Mouse (Mus musculus): ENCODE results near the gene 5530401A14Rik. TPM values are rescaled to one million over a fixed set of nuclear protein-coding genes. Genes with fewer than 3 reads are reported as not detected.

5530401A14Rik gene
- polyA plus RNA-seq, 1 experiment from 2014 or later: not detected

- Histone ChIP-seq H3K4me2 (no peak overlapping the region), H3K4me3 (no peak overlapping the region), H3K4me1 (replicated peaks) (no peaks in the 10 kb centered on the region), H3K27me3 (no peaks in the 10 kb centered on the region), H3K36me3 (no peaks in the 10 kb centered on the region), H3K27ac (no peak overlapping the region), H3K9ac (no peak overlapping the region), H3K9me3 (replicated peaks) (no peaks in the 10 kb centered on the region)
- no peak for ATAC-seq (replicated peaks; ENCODE audit: insufficient number of reproducible peaks, insufficient read depth, low FRiP score, low read depth)
- WGBS: 30% methylated on average over 9 of the region's 9 CpGs
Measured at GRCm38 (mm10) chr11:81871506-81872213, 11.2 kb downstream of the 5530401A14Rik start.

DNA sequence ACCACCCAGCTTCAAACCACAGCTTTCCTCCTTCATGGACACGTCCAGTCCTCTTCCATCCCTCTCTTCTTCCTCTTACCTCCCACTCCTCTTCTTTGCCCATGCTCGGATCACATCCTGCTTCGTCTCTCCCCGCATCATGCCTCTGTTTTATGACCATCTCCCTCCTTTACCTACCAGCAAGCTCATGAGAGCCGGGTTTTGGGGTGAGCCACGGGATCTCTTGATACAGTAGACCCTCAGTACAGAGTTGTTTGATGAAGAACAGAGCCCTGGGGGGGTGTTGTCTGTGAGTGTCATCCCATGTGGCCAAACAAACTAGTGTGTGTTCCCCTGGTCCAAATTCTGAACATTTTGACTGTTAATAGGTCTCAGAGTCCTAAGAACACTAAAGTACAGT, 36.0 kb downstream of the 5530401A14Rik start:
- 77% methylated on average over 6 of the region's 6 CpGs for WGBS
- H3K4me1 ChIP-seq (replicated peaks): no peaks in the 10 kb centered on the region
- H3K9ac ChIP-seq: no peak overlapping the region
- H3K27me3 ChIP-seq: no peaks in the 10 kb centered on the region; the same call in 1 of the 2 replicates
- H3K36me3 ChIP-seq: no peaks in the 10 kb centered on the region
- H3K4me2 ChIP-seq: no peak overlapping the region
- H3K27ac ChIP-seq: no peak overlapping the region
- H3K4me3 ChIP-seq: no peak overlapping the region
- no peak for ATAC-seq (replicated peaks; ENCODE audit: insufficient number of reproducible peaks, insufficient read depth, low FRiP score, low read depth)
- H3K9me3 ChIP-seq (replicated peaks): no peaks in the 10 kb centered on the region

DNA sequence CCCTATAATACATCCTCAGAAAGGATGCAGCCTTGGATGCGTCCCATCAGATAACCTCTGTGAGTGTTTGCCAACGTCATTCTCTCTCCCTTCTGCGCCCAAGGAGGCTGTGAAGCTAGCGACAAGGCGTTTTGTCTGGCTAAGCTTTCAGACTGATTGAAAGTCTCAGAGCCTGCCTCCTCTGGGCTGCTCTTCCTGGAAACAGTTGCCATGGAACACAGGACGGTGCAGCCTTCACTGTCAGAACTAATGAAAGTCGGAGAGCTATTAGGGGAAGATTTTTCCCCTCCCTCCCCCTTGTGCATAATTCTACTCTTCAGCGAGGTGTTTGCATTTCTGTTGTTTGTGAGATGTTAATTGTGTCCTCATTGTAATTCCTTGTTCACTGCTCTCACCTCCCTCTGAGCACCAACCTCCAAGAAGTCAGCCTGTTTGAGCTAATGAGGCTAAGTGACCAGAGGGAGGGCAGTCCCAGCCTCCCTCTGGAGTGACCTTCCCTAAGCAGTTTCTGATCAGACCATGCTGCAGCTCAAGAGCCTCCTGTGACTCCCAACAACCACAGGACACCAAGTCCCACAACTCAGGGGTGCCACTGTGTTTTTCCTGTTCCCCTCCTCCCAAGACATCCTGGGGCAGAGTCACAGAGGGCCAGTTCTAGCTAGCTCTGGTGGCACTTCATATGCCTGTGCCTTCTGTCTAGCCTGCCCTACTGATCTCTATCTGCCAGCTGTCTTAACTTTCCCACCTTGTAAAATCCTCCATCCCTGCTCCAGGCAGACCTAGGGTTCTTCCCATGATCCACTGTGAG, 37.3 kb downstream of the 5530401A14Rik start:
- Histone ChIP-seq H3K9me3 (replicated peaks) (no peaks in the 10 kb centered on the region), H3K27ac (no peak overlapping the region), H3K4me2 (no peak overlapping the region), H3K4me3 (no peak overlapping the region), H3K4me1 (replicated peaks) (no peaks in the 10 kb centered on the region), H3K27me3 (no peaks in the 10 kb centered on the region; the same call in 1 of the 2 replicates), H3K9ac (no peak overlapping the region), H3K36me3 (no peaks in the 10 kb centered on the region)
- ATAC-seq (replicated peaks; ENCODE audit: insufficient number of reproducible peaks, insufficient read depth, low FRiP score, low read depth): no peak
- 8% methylated on average over 8 of the region's 8 CpGs for WGBS

GRCm38 (mm10) chr11:81902318-81902717, 41.8 kb downstream of the 5530401A14Rik start:
- H3K9me3 ChIP-seq (replicated peaks): no peaks in the 10 kb centered on the region
- no peak overlapping the region for H3K4me2 ChIP-seq
- H3K36me3 ChIP-seq: no peaks in the 10 kb centered on the region
- no peak overlapping the region for H3K27ac ChIP-seq
- H3K4me3 ChIP-seq: no peak overlapping the region
- no peaks in the 10 kb centered on the region; the same call in 1 of the 2 replicates for H3K27me3 ChIP-seq
- H3K4me1 ChIP-seq (replicated peaks): no peaks in the 10 kb centered on the region
- H3K9ac ChIP-seq: no peak overlapping the region
- no peak for ATAC-seq (replicated peaks; ENCODE audit: insufficient number of reproducible peaks, insufficient read depth, low FRiP score, low read depth)

- WGBS: 63% methylated on average over 1 of the region's 1 CpGs
Measured at GRCm38 (mm10) chr11:81908760-81909159, 48.3 kb downstream of the 5530401A14Rik start.

DNA sequence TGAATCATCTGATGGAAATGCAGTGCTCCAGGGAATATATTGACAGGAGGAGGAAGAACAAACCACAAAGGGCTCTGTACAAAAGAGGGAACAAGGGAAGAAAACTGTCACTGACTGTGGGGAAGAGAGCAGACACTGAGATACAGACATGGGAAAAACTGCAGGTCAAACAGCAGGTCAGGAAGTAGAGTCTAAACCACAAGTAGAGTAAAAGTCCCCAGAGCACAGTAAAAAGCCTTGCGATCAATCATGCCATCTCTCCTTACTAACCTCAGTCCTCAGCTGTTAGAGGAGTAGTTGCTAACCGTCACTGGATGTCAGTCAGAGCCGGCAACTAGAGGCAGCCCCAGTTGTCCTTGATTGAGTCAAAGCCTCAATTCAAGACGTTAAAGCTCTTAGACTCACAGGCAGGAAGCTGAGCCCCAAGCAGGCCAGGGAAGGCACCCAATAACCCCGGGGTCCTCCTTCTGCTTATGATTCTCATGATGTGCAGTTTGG, 49.0 kb downstream of the 5530401A14Rik start:
- Histone ChIP-seq H3K27me3 (no peaks in the 10 kb centered on the region), H3K9me3 (replicated peaks) (no peaks in the 10 kb centered on the region), H3K36me3 (no peaks in the 10 kb centered on the region), H3K4me1 (replicated peaks) (no peaks in the 10 kb centered on the region), H3K4me3 (no peak overlapping the region), H3K27ac (no peak overlapping the region), H3K4me2 (no peak overlapping the region), H3K9ac (no peak overlapping the region)
- ATAC-seq (replicated peaks; ENCODE audit: insufficient number of reproducible peaks, insufficient read depth, low FRiP score, low read depth): no peak
- 66% methylated on average over 5 of the region's 5 CpGs for WGBS

More at GRCm38 (mm10) chr11:81908760-81909159, 48.3 kb downstream of the 5530401A14Rik start:
- H3K9ac ChIP-seq: no peak overlapping the region
- H3K27me3 ChIP-seq: no peaks in the 10 kb centered on the region
- no peaks in the 10 kb centered on the region for H3K4me1 ChIP-seq (replicated peaks)
- H3K36me3 ChIP-seq: no peaks in the 10 kb centered on the region
- H3K27ac ChIP-seq: no peak overlapping the region
- ATAC-seq (replicated peaks; ENCODE audit: insufficient number of reproducible peaks, insufficient read depth, low FRiP score, low read depth): no peak
- no peak overlapping the region for H3K4me3 ChIP-seq
- H3K9me3 ChIP-seq (replicated peaks): no peaks in the 10 kb centered on the region
- no peak overlapping the region for H3K4me2 ChIP-seq

GRCm38 (mm10) chr11:81913071-81913470, 52.6 kb downstream of the 5530401A14Rik start:
- H3K27me3 ChIP-seq: no peaks in the 10 kb centered on the region
- H3K4me1 ChIP-seq (replicated peaks): no peaks in the 10 kb centered on the region
- no peak overlapping the region for H3K4me2 ChIP-seq
- no peaks in the 10 kb centered on the region for H3K9me3 ChIP-seq (replicated peaks)
- ATAC-seq (replicated peaks; ENCODE audit: insufficient number of reproducible peaks, insufficient read depth, low FRiP score, low read depth): no peak
- H3K36me3 ChIP-seq: no peaks in the 10 kb centered on the region
- H3K27ac ChIP-seq: no peak overlapping the region
- WGBS: 76% methylated on average over 4 of the region's 4 CpGs
- no peak overlapping the region for H3K9ac ChIP-seq
- H3K4me3 ChIP-seq: no peak overlapping the region

GRCm38 (mm10) chr11:81915501-81915900, 55.0 kb downstream of the 5530401A14Rik start:
- 62% methylated on average over 6 of the region's 6 CpGs for whole genome bisulfite sequencing
- no peak for ATAC-seq (replicated peaks; ENCODE audit: insufficient number of reproducible peaks, insufficient read depth, low FRiP score, low read depth)
- Histone ChIP-seq H3K27ac (no peak overlapping the region), H3K4me2 (no peak overlapping the region), H3K36me3 (no peaks in the 10 kb centered on the region), H3K4me3 (no peak overlapping the region), H3K9ac (no peak overlapping the region), H3K4me1 (replicated peaks) (no peaks in the 10 kb centered on the region), H3K27me3 (no peaks in the 10 kb centered on the region), H3K9me3 (replicated peaks) (no peaks in the 10 kb centered on the region)

DNA sequence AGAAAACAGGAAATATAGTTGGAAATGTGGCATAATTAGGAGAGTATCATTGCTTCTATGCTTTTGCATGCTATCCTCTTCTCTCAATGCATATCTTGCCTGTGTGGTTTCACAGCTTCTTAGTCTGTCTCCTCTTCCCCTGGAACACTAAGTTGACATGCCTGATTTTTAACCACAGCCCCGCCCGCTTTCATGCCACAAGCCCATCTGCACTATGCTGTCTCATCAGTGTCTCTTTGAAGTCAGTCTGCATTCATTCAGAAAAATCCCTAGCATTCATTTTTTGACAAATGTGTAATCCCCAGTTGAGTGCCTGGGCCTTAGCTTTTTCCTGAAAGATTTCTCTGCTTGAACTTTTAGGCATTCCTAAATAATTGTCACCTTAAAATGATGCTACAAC, 62.6 kb downstream of the 5530401A14Rik start:
- Histone ChIP-seq H3K9me3 (replicated peaks) (no peaks in the 10 kb centered on the region), H3K4me2 (no peak overlapping the region), H3K4me1 (replicated peaks) (no peaks in the 10 kb centered on the region), H3K36me3 (no peaks in the 10 kb centered on the region), H3K4me3 (no peak overlapping the region), H3K27ac (no peak overlapping the region), H3K27me3 (no peaks in the 10 kb centered on the region), H3K9ac (no peak overlapping the region)
- WGBS: 79% methylated on average over 2 of the region's 2 CpGs
- no peak for ATAC-seq (replicated peaks; ENCODE audit: insufficient number of reproducible peaks, insufficient read depth, low FRiP score, low read depth)

GRCm38 (mm10) chr11:81923626-81924025, 63.2 kb downstream of the 5530401A14Rik start:
- Histone ChIP-seq H3K9ac (no peak overlapping the region), H3K4me2 (no peak overlapping the region), H3K36me3 (no peaks in the 10 kb centered on the region), H3K4me1 (replicated peaks) (no peaks in the 10 kb centered on the region), H3K27me3 (no peaks in the 10 kb centered on the region), H3K27ac (no peak overlapping the region), H3K9me3 (replicated peaks) (no peaks in the 10 kb centered on the region), H3K4me3 (no peak overlapping the region)
- 85% methylated on average over 4 of the region's 4 CpGs for WGBS
- ATAC-seq (replicated peaks; ENCODE audit: insufficient number of reproducible peaks, insufficient read depth, low FRiP score, low read depth): no peak

- Histone ChIP-seq H3K4me1 (replicated peaks) (no peaks in the 10 kb centered on the region), H3K9me3 (replicated peaks) (no peaks in the 10 kb centered on the region), H3K4me2 (no peak overlapping the region), H3K27ac (no peak overlapping the region), H3K4me3 (no peak overlapping the region), H3K27me3 (0 out of 2 replicates have a peak, but pooled peaks cover 3% of the 10 kb centered on the region), H3K9ac (no peak overlapping the region), H3K36me3 (no peaks in the 10 kb centered on the region)
- no peak for ATAC-seq (replicated peaks; ENCODE audit: insufficient number of reproducible peaks, insufficient read depth, low FRiP score, low read depth)
Measured at GRCm38 (mm10) chr11:81926393-81926792, 65.9 kb downstream of the 5530401A14Rik start.
